ENCODE assay signal across 19 mouse cellular contexts in the genomic region with DNA sequence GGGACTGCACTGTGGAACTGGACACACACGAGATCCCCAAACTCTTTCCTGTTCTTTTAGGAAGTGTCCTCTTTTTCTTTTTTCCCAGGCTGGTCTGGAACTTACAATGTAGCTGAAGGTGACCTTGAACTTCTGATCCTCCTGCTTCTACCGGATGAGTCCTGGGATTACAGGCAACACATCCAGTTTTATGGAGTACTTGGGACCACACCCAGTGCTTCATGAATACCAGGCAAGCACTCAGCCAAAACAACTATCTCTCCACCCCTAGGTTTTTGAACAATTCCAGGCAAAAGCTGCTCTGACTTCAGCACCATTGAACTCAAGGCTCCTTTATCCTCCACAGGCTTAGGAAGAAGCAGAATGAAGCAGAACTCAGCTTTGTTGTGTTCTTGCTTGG.
"Had no signal": no experiment of that assay in that cellular context is flagged by ENCODE, and none has a peak within 500 bp of the region (broad histone marks: within the 10 kb centered on the region; RNA-seq: fewer than 3 reads in every experiment).

No protein-coding gene starts in this region.

- H3K9me3 ChIP-seq: kidney, embryonic 15.5 days; limb, embryonic 15.5 days; midbrain, embryonic 13.5 days had no signal

- H3K9ac ChIP-seq: kidney, embryonic 15.5 days; limb, embryonic 12.5 days; limb, embryonic 15.5 days; liver, embryonic 14.5 days; liver, postnatal 0 days; lung, embryonic 14.5 days; midbrain, embryonic 13.5 days had no signal

- ATAC-seq: liver, postnatal 0 days; lung, postnatal 0 days; midbrain, embryonic 13.5 days had no signal

- H3K4me1 ChIP-seq: megakaryocyte, embryonic 14.5 days; midbrain, embryonic 13.5 days had no signal

- H3K27ac ChIP-seq: kidney, embryonic 15.5 days; left cerebral cortex, adult 2 months; limb, embryonic 12.5 days; limb, embryonic 15.5 days; liver, embryonic 14.5 days; midbrain, embryonic 10.5 days; midbrain, embryonic 13.5 days had no signal

- H3K4me3 ChIP-seq: kidney, embryonic 15.5 days; left cerebral cortex, adult 2 months; limb, embryonic 12.5 days; limb, embryonic 15.5 days; megakaryocyte, embryonic 14.5 days; midbrain, embryonic 10.5 days; midbrain, embryonic 13.5 days had no signal

- H3K36me3 ChIP-seq: kidney, embryonic 15.5 days; limb, embryonic 12.5 days; limb, embryonic 15.5 days; midbrain, embryonic 10.5 days; midbrain, embryonic 13.5 days had no signal

- H3K27me3 ChIP-seq: limb, embryonic 12.5 days; limb, embryonic 15.5 days; midbrain, embryonic 13.5 days had no signal

- DNase-seq: kidney, adult 8-10 months; kidney, postnatal 10 days; kidney, postnatal 4 days; layer of hippocampus, adult 9-11 months; layer of hippocampus, postnatal 36 days; liver, postnatal 0 days; lung, embryonic 14.5 days; thymus, adult 18-20 months; thymus, postnatal 36 days had no signal

- H3K4me2 ChIP-seq: kidney, embryonic 15.5 days; limb, embryonic 12.5 days; limb, embryonic 15.5 days; liver, embryonic 11.5 days; lung, embryonic 14.5 days; midbrain, embryonic 13.5 days had no signal
